Mouse (Mus musculus) cerebellum, adult 11-12 months (tissue): ENCODE data around the gene Plekha8.

Experiments
- DNase-seq: peaks from one replicate; pipeline ENCODE4 v3.0.0; 2022

The Plekha8 gene

DNA sequence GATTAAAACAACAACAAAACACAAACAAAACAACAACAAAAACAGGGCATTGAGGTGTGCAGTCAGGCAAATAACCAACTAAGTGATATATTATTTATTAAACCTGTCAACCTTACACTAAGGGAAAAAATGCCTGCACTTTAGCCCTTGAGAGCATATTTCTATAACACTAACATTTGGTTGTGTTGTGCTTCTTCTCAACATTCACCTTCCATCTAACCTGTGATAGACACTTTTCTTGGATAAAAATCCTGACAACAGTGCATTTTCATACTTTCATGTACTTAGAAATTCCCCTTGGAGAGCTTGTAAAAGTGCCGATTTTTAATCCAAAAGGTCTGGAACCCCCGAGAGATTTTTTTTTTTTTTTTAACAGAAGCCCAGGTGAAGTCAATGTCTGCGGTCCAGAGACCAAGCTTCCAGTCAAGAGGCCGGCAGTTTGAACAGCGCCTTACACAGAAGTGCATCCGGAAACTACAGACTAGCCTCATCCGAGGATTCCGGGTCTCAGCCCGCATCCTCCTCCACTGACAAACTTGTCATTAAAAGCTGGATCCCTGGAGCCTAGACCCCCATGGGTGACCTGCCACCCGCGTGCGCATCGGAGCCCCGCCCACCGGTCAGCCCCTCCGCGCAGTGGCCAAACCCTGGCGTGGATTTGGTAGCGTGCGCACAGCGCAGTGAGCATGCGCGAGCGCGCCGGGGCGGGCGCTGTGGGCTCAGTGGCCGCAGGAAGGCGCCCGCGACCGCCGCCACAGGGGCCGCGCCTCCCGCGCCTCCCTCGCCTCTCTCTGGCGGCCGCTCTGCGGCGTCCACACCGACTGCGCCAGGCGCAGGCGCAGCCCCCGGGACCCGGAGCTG is at the start of gene Plekha8:
Plekha8 (plus strand) TSS at position 643 of the 861 bp plus-strand sequence.
- DNase-seq, result peak; percentile 93

GRCm38 (mm10) chr6:54548314-54549019 is 46.4 kb upstream of the Plekha8 start:
- DNase-seq, result peak; percentile 79

- no peak for DNase-seq
These were observed 45.6 kb upstream of the Plekha8 start for GRCm38 (mm10) chr6:54549311-54549710.

- peak; percentile 18 for DNase-seq
These were observed 44.0 kb upstream of the Plekha8 start for GRCm38 (mm10) chr6:54550801-54551323.

- DNase-seq, result no peak
These were observed 42.0 kb upstream of the Plekha8 start for GRCm38 (mm10) chr6:54552721-54553413.

- DNase-seq, result peak; percentile 54
These were observed 41.3 kb upstream of the Plekha8 start for GRCm38 (mm10) chr6:54553632-54554031.

DNA sequence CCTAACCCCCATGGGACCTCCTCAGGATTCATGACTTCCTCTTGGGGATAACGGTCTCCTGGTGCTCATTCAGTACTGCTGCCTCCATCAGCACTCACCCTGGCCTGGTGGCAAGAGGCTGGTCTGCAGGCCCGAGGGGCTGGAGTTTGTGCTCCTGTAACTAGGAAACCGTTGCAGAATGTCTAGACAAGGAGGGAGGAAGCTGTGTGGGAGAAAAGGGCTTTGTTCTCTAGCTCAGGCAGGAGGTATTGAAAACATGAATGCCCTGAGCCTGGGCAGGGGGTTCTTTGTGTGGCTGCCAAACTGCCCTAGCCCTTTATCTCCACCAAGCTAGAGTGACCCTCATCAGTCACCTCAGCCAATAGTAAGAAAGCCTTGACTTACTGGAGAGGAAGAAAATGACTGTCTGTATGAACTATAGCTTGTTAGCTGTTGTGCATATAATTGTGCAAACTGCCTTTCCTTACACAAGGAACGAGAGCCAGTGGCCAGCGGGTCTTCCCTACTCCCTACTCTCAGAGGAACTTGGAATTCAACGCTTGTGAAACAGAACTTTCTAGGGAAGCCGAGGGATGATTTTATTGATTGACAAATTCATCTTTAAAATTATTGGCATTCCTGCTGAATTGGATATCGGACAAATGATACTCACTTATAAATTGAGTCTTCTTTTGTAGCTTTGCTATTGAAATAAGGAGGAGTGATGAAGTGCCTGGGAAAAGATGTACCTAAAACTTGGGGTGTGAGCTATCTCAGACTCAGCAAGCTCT is 40.4 kb upstream of the Plekha8 start:
- DNase-seq, result peak; percentile 14

DNA sequence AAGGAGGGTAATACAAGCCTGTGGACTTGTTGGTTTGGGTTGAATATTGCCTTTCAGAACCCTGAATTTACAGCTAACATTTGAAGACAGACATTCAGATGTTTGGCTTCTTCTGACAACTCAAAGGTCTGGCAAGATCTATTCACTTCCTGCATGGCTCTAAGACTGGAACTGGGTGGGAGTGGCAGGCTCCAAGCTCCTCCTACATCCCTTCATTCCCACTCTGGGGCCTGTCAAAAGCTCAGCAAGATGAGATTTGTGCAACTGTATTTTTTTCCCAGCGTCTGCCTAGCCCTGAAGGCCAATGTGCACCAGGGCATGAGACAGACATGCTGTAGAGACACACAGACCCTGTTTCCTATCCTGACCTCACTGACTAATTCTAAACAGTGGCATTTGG is 39.1 kb upstream of the Plekha8 start:
- no peak for DNase-seq

GRCm38 (mm10) chr6:54557671-54558070 is 37.2 kb upstream of the Plekha8 start:
- DNase-seq, result no peak

DNA sequence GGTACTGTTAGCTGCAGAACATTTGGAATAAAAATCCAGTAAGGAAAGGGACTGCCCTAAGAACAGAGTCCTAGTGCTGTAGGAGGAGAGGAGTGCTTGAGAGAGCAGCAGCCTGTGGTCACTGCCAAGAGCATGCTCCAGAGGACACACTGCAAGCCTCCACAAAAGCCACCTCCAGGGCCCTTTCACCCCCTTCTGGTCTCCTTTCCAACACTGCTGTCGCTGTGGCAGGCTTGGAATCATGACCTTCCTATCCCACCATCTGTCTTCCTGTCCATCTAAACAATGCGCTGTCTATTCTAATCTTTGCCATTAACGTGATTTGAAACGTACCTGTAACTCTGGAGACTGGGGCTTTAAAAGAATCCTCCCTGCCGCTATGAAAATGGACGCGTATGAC is 36.4 kb upstream of the Plekha8 start:
- DNase-seq, result peak; percentile 79

- no peak for DNase-seq
These were observed 32.7 kb upstream of the Plekha8 start for GRCm38 (mm10) chr6:54562018-54562809.

GRCm38 (mm10) chr6:54563561-54563960 is 31.4 kb upstream of the Plekha8 start:
- DNase-seq, result no peak

- no peak for DNase-seq
These were observed 30.4 kb upstream of the Plekha8 start for GRCm38 (mm10) chr6:54564506-54564991.

DNA sequence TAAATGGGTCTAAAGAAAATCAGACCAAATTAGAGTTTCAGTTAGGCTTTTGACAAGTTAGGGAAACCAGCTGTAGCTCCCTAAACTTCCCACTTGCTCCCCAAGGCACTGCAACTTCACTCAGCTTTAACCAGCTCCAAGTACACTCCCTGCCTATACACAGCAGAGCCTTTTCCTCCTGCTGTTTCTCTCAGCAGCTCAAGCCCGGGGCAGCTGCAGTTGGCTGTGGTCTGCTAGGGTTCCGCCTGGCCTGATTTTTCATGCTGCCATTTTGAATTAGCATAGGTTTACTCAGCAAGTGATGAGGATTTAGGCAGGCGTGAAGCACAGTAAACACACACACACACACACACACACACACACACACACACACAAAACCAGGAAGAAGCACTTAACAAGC is 29.9 kb upstream of the Plekha8 start:
- peak; percentile 52 for DNase-seq

GRCm38 (mm10) chr6:54565665-54566545 is 29.0 kb upstream of the Plekha8 start, which contains the start of gene Scrn1:
TSS of gene Scrn1 (minus strand) at chr6:54566489.
- DNase-seq, result peak; percentile 77

DNA sequence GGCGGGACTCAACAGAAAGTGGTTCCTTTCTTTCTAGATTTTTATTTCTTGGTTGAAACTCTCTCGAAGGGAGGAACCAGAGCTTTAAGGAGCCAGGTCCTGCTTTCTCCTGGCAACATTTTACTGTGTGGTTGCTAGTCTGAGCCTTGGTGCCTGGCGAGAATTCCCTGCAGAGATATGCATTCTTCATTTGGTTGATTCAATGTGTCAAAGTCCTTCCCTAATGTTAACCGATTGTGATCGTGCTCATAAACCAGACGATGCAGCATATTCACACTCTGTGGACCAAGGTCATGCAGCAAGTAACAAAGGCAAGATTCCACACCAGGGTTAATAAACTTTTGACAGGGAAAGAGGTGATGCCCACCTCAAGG is 28.4 kb upstream of the Plekha8 start:
- DNase-seq, result no peak

DNA sequence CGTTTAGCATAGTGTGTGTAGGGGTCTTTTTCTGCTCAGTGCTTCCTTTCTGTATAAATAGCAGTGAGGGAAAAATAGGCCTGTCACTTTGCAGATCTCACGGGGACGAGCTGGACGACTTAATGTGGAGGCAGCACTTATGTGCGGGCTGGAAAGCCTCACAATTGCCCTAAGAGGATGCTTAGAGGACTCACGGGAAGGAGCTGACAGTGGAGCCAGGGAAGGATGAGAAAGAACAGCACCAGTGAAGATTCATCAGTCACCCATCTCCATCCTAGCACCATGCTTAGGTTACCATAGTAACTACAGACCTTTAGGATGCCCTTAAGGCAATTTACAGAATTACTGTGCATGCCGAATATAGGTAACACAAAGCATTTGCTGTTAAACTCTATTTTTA is 25.1 kb upstream of the Plekha8 start:
- no peak for DNase-seq

GRCm38 (mm10) chr6:54573218-54573955 is 21.5 kb upstream of the Plekha8 start:
- DNase-seq, result no peak

DNA sequence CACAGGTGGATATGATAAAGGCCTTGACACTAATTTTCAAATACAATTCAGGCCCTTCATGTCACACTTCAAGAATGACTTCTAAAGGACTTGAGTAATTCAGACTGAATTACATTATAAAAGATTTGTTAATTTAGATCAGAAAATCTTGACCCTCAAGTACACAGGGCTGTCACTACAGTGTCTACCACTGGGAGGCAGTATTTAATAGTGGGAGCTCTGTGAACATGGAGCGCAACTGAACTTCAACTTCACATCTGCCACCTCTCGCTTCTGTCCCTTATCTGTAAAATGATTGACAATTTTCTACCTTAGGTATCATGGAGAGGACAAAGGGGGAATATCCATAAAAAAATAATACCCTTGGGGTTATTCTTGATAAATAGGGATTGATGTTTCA is 8.7 kb upstream of the Plekha8 start:
- DNase-seq, result no peak

DNA sequence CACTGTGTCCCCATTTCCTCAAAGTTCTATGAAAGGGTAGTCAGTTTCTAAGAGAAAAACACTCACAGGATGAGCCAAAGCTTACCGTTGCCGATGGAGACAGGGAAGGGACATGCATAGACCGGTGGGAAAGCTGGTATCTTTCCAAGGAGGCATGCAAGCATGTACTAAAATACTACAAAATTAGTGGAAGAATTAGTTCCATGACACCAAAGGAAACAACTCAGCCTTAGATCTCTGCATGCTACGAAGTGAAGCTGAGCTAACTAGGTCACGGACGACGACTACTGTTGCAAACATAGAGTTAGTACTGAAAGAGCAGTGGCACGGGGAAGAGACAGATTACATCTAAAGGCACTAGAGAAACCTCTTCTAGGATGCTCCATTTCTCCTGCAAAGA is 8.0 kb upstream of the Plekha8 start:
- DNase-seq, result no peak
